Mouse (Mus musculus) hindbrain, postnatal 0 days (tissue): ENCODE measurements around the gene Ndufb7. TPM values are rescaled to one million over a fixed set of nuclear protein-coding genes. Genes with fewer than 3 reads are reported as not detected.

ENCODE experiments used
- ATAC-seq: fragments of 200-750 bp; cut with Nextera tagmentation; 2 replicates; pipeline ENCODE4 v1.8.0; 2017; ENCODE audit warnings: mild to moderate bottlenecking, moderate TSS enrichment, moderate library complexity
- DNase-seq: peaks from one replicate; pipeline ENCODE4 v3.0.0-alpha.2; 2015; ENCODE audit warnings: low spot score
- H3K27ac ChIP-seq: fragments of 300-500 bp; sonication (generic); 2 replicates; pipeline ENCODE4 v1.5.1; 2014; ENCODE audit warnings: mild to moderate bottlenecking
- H3K27me3 ChIP-seq: fragments of 300-500 bp; sonication (generic); 2 replicates; pipeline ENCODE4 v1.6.1; 2014; ENCODE audit warnings: low read length, mixed read lengths; ENCODE audit not compliant: insufficient read depth
- H3K36me3 ChIP-seq: fragments of 300-500 bp; sonication (generic); 2 replicates; pipeline ENCODE4 v1.6.1; 2014; ENCODE audit warnings: low read length, mixed read lengths; ENCODE audit not compliant: insufficient read depth
- H3K4me1 ChIP-seq: fragments of 300-500 bp; sonication (generic); 2 replicates; pipeline ENCODE4 v1.6.1; 2014; ENCODE audit warnings: antibody characterized with exemption, low read length, mixed read lengths; ENCODE audit not compliant: insufficient read depth
- H3K4me2 ChIP-seq: fragments of 300-500 bp; sonication (generic); 2 replicates; pipeline ENCODE4 v1.6.1; 2014; ENCODE audit warnings: low read depth, mild to moderate bottlenecking, low read length, moderate library complexity, mixed read lengths
- H3K4me3 ChIP-seq: fragments of 300-500 bp; sonication (generic); 2 replicates; pipeline ENCODE4 v1.5.1; 2014; ENCODE audit warnings: low read length
- H3K9ac ChIP-seq: fragments of 300-500 bp; sonication (generic); replicated peaks from 2 replicates; pipeline ENCODE4 v1.6.1; 2014; ENCODE audit warnings: mild to moderate bottlenecking, low read length, moderate library complexity, mixed read lengths
- H3K9me3 ChIP-seq: fragments of 300-500 bp; sonication (generic); 2 replicates; pipeline ENCODE4 v1.6.1; 2016; ENCODE audit warnings: low read length, mixed read lengths
- CTCF ChIP-seq: IDR thresholded peaks from 2 replicates; pipeline ENCODE4 v1.5.1; 2016; ENCODE audit warnings: antibody characterized with exemption, control low read depth, low read depth
- WGBS: fragments of 180-500 bp; shearing (Covaris S2); extraction: QIAGEN DNeasy Blood & Tissue Kit; methylation state at CpG from one replicate; pipeline ENCODE4 v1.1.7; 2014; 5-methylcytosine and 5-hydroxymethylcytosine counted together
- polyA plus RNA-seq: library from polyadenylated mRNA; unstranded; fragments of >200 nt; fragmentation: Nextera tagmentation; extraction: Ambion mirVana; gene quantifications from 2 replicates; pipeline ENCODE4 v1.2.1, GENCODE M21; 2015
- total RNA-seq: library from RNA; depleted of rRNA; stranded (reverse); fragments of >200 nt; gene quantifications from 2 replicates; pipeline ENCODE4 v1.2.3, GENCODE M21; 2014

Gene Ndufb7
- total and polyA plus RNA-seq, 2 experiments from 2014 or later: 186 to 442 TPM

GRCm38 (mm10) chr8:83580826-83581225 is 14.4 kb downstream of the Ndufb7 start:
- H3K4me1 ChIP-seq: peaks cover 20% of the 10 kb centered on the region
- no peaks in the 10 kb centered on the region; the same call in 1 of the 2 replicates for H3K36me3 ChIP-seq
- H3K9me3 ChIP-seq: no peaks in the 10 kb centered on the region
- no peak overlapping the region for H3K4me2 ChIP-seq
- DNase-seq (no peak), ATAC-seq (no peak)
- 86% methylated on average over 8 of the region's 8 CpGs for WGBS
- H3K4me3 ChIP-seq: no peak overlapping the region
- H3K27me3 ChIP-seq: no peaks in the 10 kb centered on the region
- H3K27ac ChIP-seq: no peak overlapping the region
- H3K9ac ChIP-seq: no peak overlapping the region
- TF ChIP-seq CTCF: no peak

GRCm38 (mm10) chr8:83582226-83582625 is 15.8 kb downstream of the Ndufb7 start:
- Histone ChIP-seq H3K4me1 (peaks cover 12% of the 10 kb centered on the region), H3K9ac (no peak overlapping the region), H3K9me3 (no peaks in the 10 kb centered on the region), H3K4me2 (no peak overlapping the region), H3K4me3 (no peak overlapping the region), H3K36me3 (no peaks in the 10 kb centered on the region; the same call in 1 of the 2 replicates), H3K27me3 (no peaks in the 10 kb centered on the region), H3K27ac (no peak overlapping the region)
- no peak for DNase-seq
- ATAC-seq: no peak
- no peak for TF ChIP-seq CTCF
- 78% methylated on average over 8 of the region's 8 CpGs for WGBS

- H3K9ac ChIP-seq: no peak overlapping the region; the same call in 1 of the 2 replicates
- no peaks in the 10 kb centered on the region for H3K9me3 ChIP-seq
- no peaks in the 10 kb centered on the region; the same call in 1 of the 2 replicates for H3K36me3 ChIP-seq
- ATAC-seq (no peak), DNase-seq (no peak)
- H3K4me2 ChIP-seq: no peak overlapping the region
- TF ChIP-seq CTCF: no peak
- no peak overlapping the region for H3K27ac ChIP-seq
- H3K27me3 ChIP-seq: no peaks in the 10 kb centered on the region
- H3K4me1 ChIP-seq: peaks cover 14% of the 10 kb centered on the region; the same call in 1 of the 2 replicates
- H3K4me3 ChIP-seq: no peak overlapping the region
- 86% methylated on average over 15 of the region's 15 CpGs for WGBS
Observed at GRCm38 (mm10) chr8:83583236-83583635, 16.8 kb downstream of the Ndufb7 start.

- Histone ChIP-seq H3K36me3 (no peaks in the 10 kb centered on the region; the same call in 1 of the 2 replicates), H3K4me2 (no peak overlapping the region), H3K9ac (no peak overlapping the region), H3K27ac (no peak overlapping the region), H3K4me1 (peaks cover 6% of the 10 kb centered on the region; the same call in 1 of the 2 replicates), H3K4me3 (no peak overlapping the region), H3K27me3 (no peaks in the 10 kb centered on the region), H3K9me3 (no peaks in the 10 kb centered on the region)
- no peak for ATAC-seq
- TF ChIP-seq CTCF: no peak
- DNase-seq: no peak
- WGBS: 75% methylated on average over 1 of the region's 1 CpGs
Observed at GRCm38 (mm10) chr8:83584771-83585170, 18.3 kb downstream of the Ndufb7 start.

- Histone ChIP-seq H3K4me2 (no peak overlapping the region), H3K9ac (no peak overlapping the region), H3K4me3 (no peak overlapping the region), H3K27me3 (no peaks in the 10 kb centered on the region), H3K4me1 (peaks cover 9% of the 10 kb centered on the region), H3K36me3 (no peaks in the 10 kb centered on the region; the same call in 1 of the 2 replicates), H3K9me3 (no peaks in the 10 kb centered on the region), H3K27ac (no peak overlapping the region)
- no peak for ATAC-seq
- TF ChIP-seq CTCF: no peak
- no peak for DNase-seq
- 63% methylated on average over 3 of the region's 3 CpGs for WGBS
Observed at GRCm38 (mm10) chr8:83585333-83585732, 18.9 kb downstream of the Ndufb7 start.

GRCm38 (mm10) chr8:83587644-83588043 is 21.2 kb downstream of the Ndufb7 start:
- Histone ChIP-seq H3K27me3 (no peaks in the 10 kb centered on the region), H3K27ac (no peak overlapping the region), H3K9me3 (no peaks in the 10 kb centered on the region), H3K4me2 (0 out of 2 replicates have a peak overlapping the region, but pooled peaks have one; percentile 21), H3K4me1 (peaks cover 18% of the 10 kb centered on the region), H3K4me3 (no peak overlapping the region), H3K9ac (no peak overlapping the region), H3K36me3 (no peaks in the 10 kb centered on the region; the same call in 1 of the 2 replicates)
- ATAC-seq (no peak), DNase-seq (no peak)
- no peak for TF ChIP-seq CTCF
- 90% methylated on average over 6 of the region's 6 CpGs for WGBS

- no peak overlapping the region for H3K4me3 ChIP-seq
- 0 out of 2 replicates have a peak overlapping the region, but pooled peaks have one; percentile 21 for H3K4me2 ChIP-seq
- DNase-seq: no peak
- no peak for ATAC-seq
- H3K27ac ChIP-seq: no peak overlapping the region
- H3K4me1 ChIP-seq: peaks cover 18% of the 10 kb centered on the region
- 97% methylated on average over 5 of the region's 5 CpGs for WGBS
- H3K9me3 ChIP-seq: no peaks in the 10 kb centered on the region
- H3K36me3 ChIP-seq: no peaks in the 10 kb centered on the region; the same call in 1 of the 2 replicates
- H3K9ac ChIP-seq: no peak overlapping the region
- no peaks in the 10 kb centered on the region for H3K27me3 ChIP-seq
- no peak for TF ChIP-seq CTCF
Observed at GRCm38 (mm10) chr8:83588886-83589285, 22.4 kb downstream of the Ndufb7 start.
